Mouse (Mus musculus) heart, embryonic 11.5 days (tissue): Measurements from ENCODE around the gene Lpcat4. TPM values are rescaled to one million over a fixed set of nuclear protein-coding genes. Genes with fewer than 3 reads are reported as not detected.

Experiments used
- ATAC-seq: fragments of 200-750 bp; cut with Nextera tagmentation; replicated peaks from 2 replicates; pipeline ENCODE4 v1.8.0; 2017; ENCODE audit warnings: moderate library complexity; ENCODE audit not compliant: insufficient number of reproducible peaks, low FRiP score, low TSS enrichment
- H3K27ac ChIP-seq: fragments of 300-500 bp; sonication (generic); 2 replicates; pipeline ENCODE4 v1.5.1; 2014; ENCODE audit warnings: mild to moderate bottlenecking, low read depth, low read length
- H3K27me3 ChIP-seq: fragments of 300-500 bp; sonication (generic); 2 replicates; pipeline ENCODE4 v1.6.1; 2014; ENCODE audit warnings: mild to moderate bottlenecking, low read length, mixed read lengths; ENCODE audit not compliant: control insufficient read depth, insufficient read depth
- H3K36me3 ChIP-seq: fragments of 300-500 bp; sonication (generic); 2 replicates; pipeline ENCODE4 v1.6.1; 2014; ENCODE audit warnings: mild to moderate bottlenecking, low read length, moderate library complexity, mixed read lengths; ENCODE audit not compliant: control insufficient read depth, insufficient read depth
- H3K4me1 ChIP-seq: fragments of 300-500 bp; sonication (generic); 2 replicates; pipeline ENCODE4 v1.6.1; 2014; ENCODE audit warnings: low read length; ENCODE audit not compliant: control insufficient read depth, insufficient read depth
- H3K4me2 ChIP-seq: fragments of 300-500 bp; sonication (generic); 2 replicates; pipeline ENCODE4 v1.6.1; 2014; ENCODE audit warnings: mild to moderate bottlenecking, moderate library complexity
- H3K4me3 ChIP-seq: fragments of 300-500 bp; sonication (generic); 2 replicates; pipeline ENCODE4 v1.5.1; 2014; ENCODE audit warnings: low read depth, low read length
- H3K9ac ChIP-seq: fragments of 300-500 bp; sonication (generic); 2 replicates; pipeline ENCODE4 v1.6.1; 2014; ENCODE audit warnings: mild to moderate bottlenecking, low read depth, low read length, moderate library complexity
- H3K9me3 ChIP-seq: fragments of 300-500 bp; sonication (generic); replicated peaks from 2 replicates; pipeline ENCODE4 v1.6.1; 2016; ENCODE audit warnings: low read length; ENCODE audit not compliant: control insufficient read depth
- WGBS: fragments of 180-500 bp; shearing (Covaris S2); extraction: QIAGEN DNeasy Blood & Tissue Kit; methylation state at CpG from one replicate; pipeline ENCODE4 v1.1.7; 2014; ENCODE audit not compliant: insufficient replicate concordance; 5-methylcytosine and 5-hydroxymethylcytosine counted together
- polyA plus RNA-seq: library from polyadenylated mRNA; unstranded; fragments of >200 nt; fragmentation: Nextera tagmentation; extraction: Ambion mirVana; gene quantifications from 2 replicates; pipeline ENCODE4 v1.2.1, GENCODE M21; 2014

Gene Lpcat4
- polyA plus RNA-seq, 1 experiment from 2014 or later, result 15.4 TPM

GRCm38 (mm10) chr2:112224356-112224755 lies 14.9 kb upstream of the Lpcat4 start:
- no peak overlapping the region for H3K4me2 ChIP-seq
- WGBS, result 61% methylated on average over 4 of the region's 4 CpGs
- H3K36me3 ChIP-seq, result no peaks in the 10 kb centered on the region
- no peaks in the 10 kb centered on the region for H3K27me3 ChIP-seq
- H3K9ac ChIP-seq, result no peak overlapping the region
- H3K4me1 ChIP-seq, result no peaks in the 10 kb centered on the region
- no peak overlapping the region for H3K4me3 ChIP-seq
- no peaks in the 10 kb centered on the region for H3K9me3 ChIP-seq
- ATAC-seq, result no peak
- no peak overlapping the region for H3K27ac ChIP-seq

- no peaks in the 10 kb centered on the region for H3K36me3 ChIP-seq
- H3K9me3 ChIP-seq, result no peaks in the 10 kb centered on the region
- H3K27ac ChIP-seq, result no peak overlapping the region
- H3K4me2 ChIP-seq, result no peak overlapping the region
- H3K9ac ChIP-seq, result no peak overlapping the region
- H3K27me3 ChIP-seq, result no peaks in the 10 kb centered on the region
- H3K4me1 ChIP-seq, result no peaks in the 10 kb centered on the region
- 65% methylated on average over 1 of the region's 1 CpGs for WGBS
- no peak for ATAC-seq
- no peak overlapping the region for H3K4me3 ChIP-seq
Observed at GRCm38 (mm10) chr2:112232623-112233022, 6.6 kb upstream of the Lpcat4 start.

DNA sequence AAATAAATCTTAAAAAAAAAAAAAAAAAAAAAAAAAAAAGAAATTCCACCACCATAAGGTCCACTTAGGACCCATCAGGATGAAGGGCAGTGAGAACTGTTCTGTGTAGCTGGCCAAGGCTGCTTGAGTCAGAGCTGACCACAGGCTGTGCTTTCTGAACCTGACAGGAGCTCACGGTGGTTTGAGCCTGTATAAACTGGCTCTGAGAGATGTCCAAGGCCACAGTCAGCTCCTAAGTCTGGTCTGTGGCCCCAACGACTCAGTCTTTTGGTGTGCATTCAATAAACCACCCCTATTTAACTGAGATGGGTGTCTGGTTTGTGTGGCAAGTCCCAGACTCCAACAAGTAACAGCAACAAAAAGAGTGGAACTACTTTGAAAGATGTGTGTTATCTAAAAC lies 2.6 kb upstream of the Lpcat4 start:
- Histone ChIP-seq H3K4me1 (0 out of 2 replicates have a peak, but pooled peaks cover 6% of the 10 kb centered on the region), H3K36me3 (no peaks in the 10 kb centered on the region), H3K27me3 (no peaks in the 10 kb centered on the region), H3K27ac (no peak overlapping the region), H3K4me2 (no peak overlapping the region), H3K9me3 (no peaks in the 10 kb centered on the region), H3K4me3 (no peak overlapping the region), H3K9ac (no peak overlapping the region)
- WGBS, result 86% methylated on average over 2 of the region's 2 CpGs
- ATAC-seq, result no peak

GRCm38 (mm10) chr2:112238006-112238405 lies 1.3 kb upstream of the Lpcat4 start:
- Histone ChIP-seq H3K4me2 (no peak overlapping the region), H3K4me3 (no peak overlapping the region), H3K4me1 (0 out of 2 replicates have a peak, but pooled peaks cover 6% of the 10 kb centered on the region), H3K36me3 (no peaks in the 10 kb centered on the region), H3K27me3 (no peaks in the 10 kb centered on the region), H3K9me3 (no peaks in the 10 kb centered on the region), H3K9ac (no peak overlapping the region), H3K27ac (no peak overlapping the region)
- WGBS, result 5% methylated on average over 4 of the region's 4 CpGs
- ATAC-seq, result no peak

DNA sequence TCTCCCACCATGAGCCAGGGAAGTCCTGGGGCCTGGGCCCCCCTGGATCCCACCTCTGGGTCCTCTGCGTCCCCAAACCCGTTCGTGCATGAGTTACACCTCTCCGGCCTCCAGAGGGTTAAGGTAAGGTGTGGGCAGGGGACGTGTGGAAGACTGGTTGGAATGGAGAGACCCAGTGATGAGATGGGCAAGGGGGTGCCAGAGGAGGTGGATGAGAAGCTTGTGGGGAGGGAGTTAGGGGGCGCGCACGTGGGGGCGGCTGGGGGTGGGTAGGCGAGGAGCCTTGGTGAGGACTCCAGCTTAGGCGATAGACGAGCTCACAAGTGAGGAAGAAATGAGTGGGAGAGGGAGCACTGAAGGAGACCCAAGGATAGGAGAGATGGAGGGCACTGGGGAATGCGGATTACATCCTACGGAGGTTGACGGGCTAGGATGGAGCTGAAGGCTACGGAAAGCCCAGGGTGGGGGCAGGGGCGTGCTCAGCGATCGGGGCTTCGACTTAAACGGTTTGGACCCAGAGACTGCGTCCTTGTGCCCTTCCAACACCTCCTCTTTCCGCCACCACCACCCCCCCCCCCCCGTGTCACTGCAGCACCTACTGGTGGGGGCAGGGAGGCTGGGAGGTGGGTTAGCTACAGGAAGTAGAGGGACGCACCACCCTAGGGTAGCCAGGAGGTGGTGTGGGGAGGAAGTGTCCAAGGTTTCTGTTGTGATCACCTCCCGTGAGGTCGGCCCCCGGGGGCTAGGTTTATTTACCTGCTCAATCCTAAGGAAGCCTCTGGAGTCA lies 860 bp downstream of the Lpcat4 start:
- peak; percentile 37 for ATAC-seq
- 1% methylated on average over 23 of the region's 28 CpGs for WGBS
- H3K27ac ChIP-seq, result peak overlapping the region; percentile 89

GRCm38 (mm10) chr2:112241787-112242186 lies 2.5 kb downstream of the Lpcat4 start:
- no peak overlapping the region for H3K9ac ChIP-seq
- no peak for ATAC-seq
- no peaks in the 10 kb centered on the region for H3K36me3 ChIP-seq
- no peaks in the 10 kb centered on the region for H3K9me3 ChIP-seq
- no peak overlapping the region for H3K27ac ChIP-seq
- WGBS, result 73% methylated on average over 14 of the region's 14 CpGs
- no peak overlapping the region for H3K4me3 ChIP-seq
- 0 out of 2 replicates have a peak, but pooled peaks cover 6% of the 10 kb centered on the region for H3K4me1 ChIP-seq
- no peak overlapping the region for H3K4me2 ChIP-seq
- no peaks in the 10 kb centered on the region for H3K27me3 ChIP-seq

More for the DNA sequence above, 860 bp downstream of the Lpcat4 start:
- H3K36me3 ChIP-seq, result no peaks in the 10 kb centered on the region
- 0 out of 2 replicates have a peak, but pooled peaks cover 6% of the 10 kb centered on the region for H3K4me1 ChIP-seq
- peak overlapping the region; percentile 87 for H3K9ac ChIP-seq
- no peaks in the 10 kb centered on the region for H3K9me3 ChIP-seq
- H3K27me3 ChIP-seq, result no peaks in the 10 kb centered on the region
- peak overlapping the region; percentile 82 for H3K4me3 ChIP-seq
- H3K4me2 ChIP-seq, result peak overlapping the region; percentile 96

DNA sequence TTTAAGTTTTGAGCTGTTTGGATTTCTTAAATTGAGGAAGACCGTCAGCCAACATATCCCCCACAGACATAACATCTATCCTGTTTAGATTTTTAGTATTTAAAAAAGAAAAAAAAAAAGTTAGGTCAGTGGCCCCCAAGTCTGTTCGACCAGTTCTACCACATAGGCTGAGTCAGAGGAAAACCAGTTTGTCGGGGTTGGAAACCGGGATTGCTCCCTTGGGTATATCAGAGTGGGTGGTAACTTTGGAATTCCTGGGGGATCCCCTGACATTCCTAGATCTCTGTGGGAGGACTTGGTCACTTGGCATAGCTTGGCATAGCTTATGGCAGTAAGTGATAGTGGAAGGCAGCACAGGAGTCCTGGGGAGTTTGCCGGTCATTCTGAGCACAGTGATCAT lies 6.0 kb downstream of the Lpcat4 start:
- WGBS, result 79% methylated on average over 5 of the region's 5 CpGs
- H3K4me3 ChIP-seq, result no peak overlapping the region
- no peak overlapping the region for H3K9ac ChIP-seq
- no peaks in the 10 kb centered on the region for H3K36me3 ChIP-seq
- no peak for ATAC-seq
- no peak overlapping the region for H3K4me2 ChIP-seq
- H3K4me1 ChIP-seq, result 0 out of 2 replicates have a peak, but pooled peaks cover 6% of the 10 kb centered on the region
- H3K27me3 ChIP-seq, result no peaks in the 10 kb centered on the region
- H3K27ac ChIP-seq, result no peak overlapping the region
- H3K9me3 ChIP-seq, result no peaks in the 10 kb centered on the region

- H3K27me3 ChIP-seq, result no peaks in the 10 kb centered on the region
- no peak overlapping the region for H3K4me3 ChIP-seq
- no peak overlapping the region for H3K9ac ChIP-seq
- ATAC-seq, result no peak
- no peaks in the 10 kb centered on the region for H3K9me3 ChIP-seq
- H3K27ac ChIP-seq, result no peak overlapping the region
- no peak overlapping the region for H3K4me2 ChIP-seq
- H3K4me1 ChIP-seq, result no peaks in the 10 kb centered on the region
- 86% methylated on average over 6 of the region's 6 CpGs for WGBS
- no peaks in the 10 kb centered on the region for H3K36me3 ChIP-seq
Observed at GRCm38 (mm10) chr2:112246193-112246592, 6.9 kb downstream of the Lpcat4 start.

GRCm38 (mm10) chr2:112247323-112247722 lies 8.1 kb downstream of the Lpcat4 start:
- Histone ChIP-seq H3K9ac (no peak overlapping the region), H3K27me3 (no peaks in the 10 kb centered on the region), H3K36me3 (no peaks in the 10 kb centered on the region), H3K4me3 (no peak overlapping the region), H3K9me3 (no peaks in the 10 kb centered on the region), H3K4me2 (no peak overlapping the region), H3K4me1 (no peaks in the 10 kb centered on the region), H3K27ac (no peak overlapping the region)
- WGBS, result 76% methylated on average over 10 of the region's 10 CpGs
- ATAC-seq, result no peak
